ENCODE assay signal across 7 mouse cellular contexts in genomic region chr2:121294182-121294581, GRCm38 (mm10). TPM values are rescaled to one million over a fixed set of nuclear protein-coding genes. Genes with fewer than 3 reads are reported as not detected.
A peak's percentile ranks its signal among the peaks of the same experiment; 100 is the strongest.
DNase-seq lines count a peak whose midpoint lies in the region; ATAC-seq and TF ChIP-seq lines count a peak whose summit lies in the region.

No protein-coding gene starts in this region.

- peak; percentile 66 for ATAC-seq in heart, embryonic 15.5 days (replicated peaks; ENCODE audit: insufficient number of reproducible peaks, insufficient read depth, low FRiP score, low read depth)
- no peak for ATAC-seq in limb, embryonic 12.5 days (ENCODE audit: insufficient number of reproducible peaks, insufficient read depth, low FRiP score, low TSS enrichment, low read depth)
- no peak for ATAC-seq in neural tube, embryonic 12.5 days (ENCODE audit: low FRiP score, low read depth)
- ATAC-seq in megakaryocyte progenitor cell, adult 5-6 weeks (replicated peaks; ENCODE audit: poor library complexity): no peak

- no peaks in the 10 kb centered on the region for H3K36me3 ChIP-seq in ES-Bruce4 (ENCODE audit: control insufficient read depth, insufficient read depth, low read length, poor library complexity, severe bottlenecking)
- H3K36me3 ChIP-seq in heart, embryonic 15.5 days: no peaks in the 10 kb centered on the region
- H3K36me3 ChIP-seq in limb, embryonic 12.5 days: peaks cover under 1% of the 10 kb centered on the region; the same call in 1 of the 2 replicates
- peaks cover 6% of the 10 kb centered on the region; the same call in 1 of the 2 replicates for H3K36me3 ChIP-seq in neural tube, embryonic 12.5 days

- DNase-seq in A20 (ENCODE audit: low read depth, low spot score): peak; percentile 22
- DNase-seq in embryo, embryonic 11 days: peak; percentile 25

- TF ChIP-seq POLR2A in ES-Bruce4 (IDR thresholded peaks at IDR 0.05; ENCODE audit: insufficient read depth, low read length): no peak

- TF ChIP-seq CTCF in ES-Bruce4 (IDR thresholded peaks at IDR 0.05; ENCODE audit: low read depth, low read length): no peak

- peak overlapping the region; percentile 61 for H3K27ac ChIP-seq in ES-Bruce4 (ENCODE audit: insufficient read depth, low read length)
- peak overlapping the region; percentile 86 for H3K27ac ChIP-seq in heart, embryonic 15.5 days
- H3K27ac ChIP-seq in limb, embryonic 12.5 days: no peak overlapping the region
- peak overlapping the region; percentile 65; the same call in 1 of the 2 replicates for H3K27ac ChIP-seq in neural tube, embryonic 12.5 days

- no peak overlapping the region for H3K9ac ChIP-seq in ES-Bruce4 (ENCODE audit: low read depth, poor library complexity, severe bottlenecking)
- peak overlapping the region; percentile 69 for H3K9ac ChIP-seq in heart, embryonic 15.5 days
- peak overlapping the region; percentile 38; the same call in 1 of the 2 replicates for H3K9ac ChIP-seq in limb, embryonic 12.5 days (replicated peaks)
- no peak overlapping the region for H3K9ac ChIP-seq in neural tube, embryonic 12.5 days

- peak overlapping the region; percentile 28; the same call in 1 of the 2 replicates for H3K4me3 ChIP-seq in ES-Bruce4 (ENCODE audit: low read depth, low read length)
- H3K4me3 ChIP-seq in heart, embryonic 15.5 days: peak overlapping the region; percentile 60
- H3K4me3 ChIP-seq in limb, embryonic 12.5 days (replicated peaks): peak overlapping the region; percentile 45; the same call in 1 of the 2 replicates
- peak overlapping the region; percentile 54; the same call in 1 of the 2 replicates for H3K4me3 ChIP-seq in neural tube, embryonic 12.5 days

- 13% methylated on average over 4 of the region's 4 CpGs for WGBS in heart, embryonic 15.5 days
- 20% methylated on average over 4 of the region's 4 CpGs for WGBS in limb, embryonic 12.5 days
- 21% methylated on average over 4 of the region's 4 CpGs for WGBS in neural tube, embryonic 12.5 days

- peak; percentile 89 for TF ChIP-seq EP300 in ES-Bruce4 (IDR thresholded peaks at IDR 0.05; ENCODE audit: insufficient read depth, low read depth, low read length)

- H3K4me2 ChIP-seq in heart, embryonic 15.5 days: peak overlapping the region; percentile 76
- peak overlapping the region; percentile 70 for H3K4me2 ChIP-seq in limb, embryonic 12.5 days
- peak overlapping the region; percentile 88 for H3K4me2 ChIP-seq in neural tube, embryonic 12.5 days (replicated peaks)

- H3K4me1 ChIP-seq in ES-Bruce4 (ENCODE audit: control insufficient read depth, insufficient read depth, low read length): peaks cover 12% of the 10 kb centered on the region
- peaks cover 50% of the 10 kb centered on the region for H3K4me1 ChIP-seq in heart, embryonic 15.5 days (replicated peaks)
- peaks cover 58% of the 10 kb centered on the region for H3K4me1 ChIP-seq in limb, embryonic 12.5 days (replicated peaks)
- peaks cover 57% of the 10 kb centered on the region for H3K4me1 ChIP-seq in neural tube, embryonic 12.5 days

- H3K9me3 ChIP-seq in ES-Bruce4 (replicated peaks; ENCODE audit: control insufficient read depth, insufficient read depth, low read length, poor library complexity, severe bottlenecking): no peaks in the 10 kb centered on the region
- H3K9me3 ChIP-seq in heart, embryonic 15.5 days (replicated peaks): no peaks in the 10 kb centered on the region
- no peaks in the 10 kb centered on the region for H3K9me3 ChIP-seq in limb, embryonic 12.5 days
- H3K9me3 ChIP-seq in neural tube, embryonic 12.5 days: no peaks in the 10 kb centered on the region

- H3K27me3 ChIP-seq in ES-Bruce4 (ENCODE audit: control insufficient read depth, insufficient read depth, low read length, poor library complexity, severe bottlenecking): no peaks in the 10 kb centered on the region
- H3K27me3 ChIP-seq in heart, embryonic 15.5 days: peaks cover 41% of the 10 kb centered on the region
- H3K27me3 ChIP-seq in limb, embryonic 12.5 days: peaks cover 78% of the 10 kb centered on the region
- H3K27me3 ChIP-seq in neural tube, embryonic 12.5 days (replicated peaks): no peaks in the 10 kb centered on the region; the same call in 1 of the 2 replicates

RNA-seq across cellular contexts. Expression of gene Map1a, which starts 4.8 kb away (rescaled TPM):
- polyA plus RNA-seq in ES-Bruce4 (2011; ENCODE audit: insufficient read depth, insufficient read length, low read depth, missing spikeins): 5.3 and 9.2 TPM in 2 replicates
- polyA plus RNA-seq in heart, embryonic 15.5 days (2015; fragmentation: Nextera tagmentation; extraction: Ambion mirVana): 3.5 and 4.8 TPM in 2 replicates
- 2.5 and 3.0 TPM in 2 replicates for polyA plus RNA-seq in limb, embryonic 12.5 days (2016; fragmentation: Nextera tagmentation; extraction: Ambion mirVana)
- polyA plus RNA-seq in neural tube, embryonic 12.5 days (2016; fragmentation: Nextera tagmentation; extraction: Ambion mirVana): 10.3 and 12.6 TPM in 2 replicates
- 0.10 TPM in 1 of 2 replicates, not detected in the other for total RNA-seq in megakaryocyte progenitor cell, adult 5-6 weeks (2015)
- not detected in 2 replicates for total RNA-seq in megakaryocyte progenitor cell, adult 5-6 weeks (2017)

RNA-seq across cellular contexts. Expression of gene Trp53bp1, which starts 23.0 kb away (rescaled TPM):
- polyA plus RNA-seq in ES-Bruce4 (2011; ENCODE audit: insufficient read depth, insufficient read length, low read depth, missing spikeins): 76.2 and 101 TPM in 2 replicates
- polyA plus RNA-seq in heart, embryonic 15.5 days (2015; fragmentation: Nextera tagmentation; extraction: Ambion mirVana): 43.6 and 45.5 TPM in 2 replicates
- polyA plus RNA-seq in limb, embryonic 12.5 days (2016; fragmentation: Nextera tagmentation; extraction: Ambion mirVana): 132 and 136 TPM in 2 replicates
- polyA plus RNA-seq in neural tube, embryonic 12.5 days (2016; fragmentation: Nextera tagmentation; extraction: Ambion mirVana): 177 and 178 TPM in 2 replicates
- 17.9 and 21.5 TPM in 2 replicates for total RNA-seq in megakaryocyte progenitor cell, adult 5-6 weeks (2015)
- 35.9 and 36.2 TPM in 2 replicates for total RNA-seq in megakaryocyte progenitor cell, adult 5-6 weeks (2017)

Comparison
In these comparisons a context has a peak if more than half of its experiments do, and no peak if none do; other contexts are left out.
1. H3K9ac ChIP-seq: peak in heart, embryonic 15.5 days (single experiment) and limb, embryonic 12.5 days (single experiment); none in ES-Bruce4 (single experiment) and neural tube, embryonic 12.5 days (single experiment).
2. Peak in every context shown above with its lines, with median percentiles within 50 percentile points of each other: H3K4me3 ChIP-seq and H3K4me2 ChIP-seq.